Mouse (Mus musculus) hindbrain, embryonic 16.5 days (tissue): ENCODE measurements around the gene Kif3a. TPM values are rescaled to one million over a fixed set of nuclear protein-coding genes. Genes with fewer than 3 reads are reported as not detected.

Experiments used
- ATAC-seq: fragments of 200-750 bp; cut with Nextera tagmentation; 2 replicates; pipeline ENCODE4 v1.8.0; 2017; ENCODE audit warnings: moderate TSS enrichment, moderate library complexity
- H3K27ac ChIP-seq: fragments of 300-500 bp; sonication (generic); 2 replicates; pipeline ENCODE4 v1.5.1; 2014; ENCODE audit warnings: low read depth, mild to moderate bottlenecking, control low read depth, low read length, moderate library complexity
- H3K27me3 ChIP-seq: fragments of 300-500 bp; sonication (generic); replicated peaks from 2 replicates; pipeline ENCODE4 v1.6.1; 2014; ENCODE audit warnings: low read length; ENCODE audit not compliant: control insufficient read depth, insufficient read depth
- H3K36me3 ChIP-seq: fragments of 300-500 bp; sonication (generic); 2 replicates; pipeline ENCODE4 v1.6.1; 2014; ENCODE audit warnings: mild to moderate bottlenecking, low read length, moderate library complexity, mixed read lengths; ENCODE audit not compliant: control insufficient read depth, insufficient read depth
- H3K4me1 ChIP-seq: fragments of 300-500 bp; sonication (generic); 2 replicates; pipeline ENCODE4 v1.6.1; 2014; ENCODE audit warnings: low read depth, low read length; ENCODE audit not compliant: control insufficient read depth, insufficient read depth
- H3K4me2 ChIP-seq: fragments of 300-500 bp; sonication (generic); 2 replicates; pipeline ENCODE4 v1.6.1; 2014; ENCODE audit warnings: mild to moderate bottlenecking, low read length, control low read depth, moderate library complexity
- H3K4me3 ChIP-seq: fragments of 300-500 bp; sonication (generic); 2 replicates; pipeline ENCODE4 v1.5.1; 2014; ENCODE audit warnings: mild to moderate bottlenecking, low read length, control low read depth, moderate library complexity
- H3K9ac ChIP-seq: fragments of 300-500 bp; sonication (generic); 2 replicates; pipeline ENCODE4 v1.6.1; 2014; ENCODE audit warnings: low read depth, mild to moderate bottlenecking, control low read depth, low read length, moderate library complexity
- H3K9me3 ChIP-seq: fragments of 300-500 bp; sonication (generic); 2 replicates; pipeline ENCODE4 v1.6.1; 2014; ENCODE audit warnings: mild to moderate bottlenecking, low read length, moderate library complexity; ENCODE audit not compliant: control insufficient read depth
- WGBS: fragments of 180-500 bp; shearing (Covaris S2); extraction: QIAGEN DNeasy Blood & Tissue Kit; methylation state at CpG from one replicate; pipeline ENCODE4 v1.1.7; 2014; 5-methylcytosine and 5-hydroxymethylcytosine counted together
- polyA plus RNA-seq: library from polyadenylated mRNA; unstranded; fragments of >200 nt; fragmentation: Nextera tagmentation; extraction: Ambion mirVana; gene quantifications from 2 replicates; pipeline ENCODE4 v1.2.1, GENCODE M21; 2015

Gene Kif3a
- polyA plus RNA-seq, 1 experiment from 2014 or later, result 352 TPM

DNA sequence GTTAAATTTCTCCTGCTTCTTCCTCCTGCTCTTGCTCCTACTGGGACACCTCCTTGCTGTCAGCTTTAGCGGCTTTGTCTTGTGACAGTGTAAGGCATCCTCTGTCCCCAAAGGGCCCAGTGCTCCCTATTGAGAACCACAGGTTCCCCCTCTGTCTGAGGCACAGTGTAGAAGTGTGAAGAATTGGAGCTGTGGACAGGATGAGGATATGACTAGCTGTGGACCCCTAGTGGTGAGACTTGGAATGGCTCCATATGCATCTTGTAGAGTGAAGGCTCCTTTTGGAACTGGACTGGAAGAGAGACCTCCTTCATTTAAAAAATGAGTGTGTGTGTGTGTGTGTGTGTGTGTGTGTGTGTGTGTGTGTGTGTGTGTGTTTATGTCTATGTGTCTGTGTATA, 60.7 kb downstream of the Kif3a start:
- Histone ChIP-seq H3K27me3 (no peaks in the 10 kb centered on the region), H3K4me2 (no peak overlapping the region), H3K36me3 (no peaks in the 10 kb centered on the region), H3K27ac (no peak overlapping the region), H3K4me1 (no peaks in the 10 kb centered on the region), H3K4me3 (no peak overlapping the region), H3K9ac (no peak overlapping the region), H3K9me3 (no peaks in the 10 kb centered on the region)
- 6% methylated on average over 1 of the region's 1 CpGs for WGBS
- no peak; the same call in 1 of the 2 replicates for ATAC-seq

DNA sequence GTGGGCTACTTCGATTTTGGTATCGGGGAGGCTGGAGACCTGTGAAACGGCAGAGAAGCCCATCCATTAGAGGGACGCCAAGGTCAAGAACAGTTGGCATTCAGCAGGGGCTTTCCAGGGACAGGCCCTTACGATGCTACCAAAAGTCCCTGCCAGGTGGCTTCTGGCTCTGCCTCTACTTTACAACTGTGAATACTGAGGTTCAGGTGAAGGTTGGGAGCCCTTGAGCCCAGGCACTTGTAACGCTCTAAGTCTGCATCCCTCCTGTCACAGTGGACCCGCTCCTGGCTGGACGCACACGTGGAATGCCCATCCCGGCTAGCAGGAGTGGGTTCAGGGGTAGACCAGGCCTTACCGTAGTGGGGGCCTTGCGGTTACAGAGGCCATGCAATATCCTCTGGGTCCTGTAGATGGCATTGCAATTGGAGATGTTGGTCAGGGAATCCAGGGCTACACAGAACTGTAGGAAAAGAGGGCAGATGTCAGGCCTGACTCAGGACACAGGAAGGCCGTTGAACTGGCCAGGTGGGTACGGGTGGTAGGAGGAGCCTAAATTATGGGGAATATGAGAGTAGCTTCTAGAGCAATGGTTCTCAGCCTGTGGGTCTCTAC, 65.0 kb downstream of the Kif3a start:
- Histone ChIP-seq H3K27ac (no peak overlapping the region), H3K36me3 (no peaks in the 10 kb centered on the region), H3K4me3 (no peak overlapping the region), H3K4me1 (peaks cover 10% of the 10 kb centered on the region), H3K27me3 (peaks cover 6% of the 10 kb centered on the region; the same call in 1 of the 2 replicates), H3K9ac (no peak overlapping the region), H3K4me2 (no peak overlapping the region), H3K9me3 (no peaks in the 10 kb centered on the region)
- whole genome bisulfite sequencing, result 67% methylated on average over 14 of the region's 14 CpGs
- ATAC-seq, result no peak

DNA sequence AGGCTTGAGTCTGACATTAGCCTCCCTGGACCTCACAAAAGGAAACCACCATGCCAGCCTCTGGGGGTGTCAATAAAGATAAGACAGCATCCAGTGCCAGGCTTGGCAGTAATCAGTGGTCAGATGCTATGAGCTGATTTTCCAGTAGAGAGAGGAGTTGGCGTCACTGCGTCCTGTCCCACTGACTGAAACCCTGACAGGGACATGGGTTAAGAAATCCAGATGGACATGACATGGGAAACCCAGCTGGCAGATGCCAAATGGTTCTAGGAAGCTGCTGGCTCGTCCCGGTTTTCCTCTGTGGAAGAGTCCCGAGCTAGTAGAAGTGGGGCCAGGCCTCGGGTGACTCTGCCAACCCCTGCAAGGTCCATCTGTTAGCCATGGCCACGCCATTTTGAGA, 66.5 kb downstream of the Kif3a start:
- Histone ChIP-seq H3K4me2 (no peak overlapping the region), H3K27me3 (peaks cover 9% of the 10 kb centered on the region), H3K27ac (no peak overlapping the region), H3K36me3 (no peaks in the 10 kb centered on the region), H3K4me1 (peaks cover 12% of the 10 kb centered on the region), H3K4me3 (no peak overlapping the region), H3K9ac (no peak overlapping the region), H3K9me3 (no peaks in the 10 kb centered on the region)
- no peak for ATAC-seq
- WGBS, result 72% methylated on average over 7 of the region's 7 CpGs

DNA sequence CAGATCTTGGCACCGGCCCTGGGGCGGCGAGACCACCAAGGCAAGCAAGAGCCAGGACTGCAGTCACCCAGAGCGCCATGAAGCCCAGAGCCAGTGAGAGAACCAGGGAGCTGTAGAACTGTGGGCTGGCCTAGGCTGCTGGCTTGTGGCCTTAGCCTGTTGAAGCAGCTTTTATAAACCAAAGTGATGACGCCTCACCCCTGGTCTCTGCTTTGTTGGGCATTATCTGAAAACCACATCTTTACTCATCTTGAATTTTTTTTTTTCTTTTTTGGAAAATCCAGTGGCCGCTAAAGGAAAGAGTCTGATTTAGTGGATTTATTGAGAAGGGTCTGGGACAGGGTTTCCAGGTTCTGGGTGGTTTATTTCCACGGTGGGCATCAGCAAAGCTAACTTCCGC, 67.4 kb downstream of the Kif3a start, which contains the start of gene Il13:
TSS of gene Il13 (minus strand) at position 147 of the 400 bp plus-strand sequence.
- H3K27ac ChIP-seq, result no peak within 1 kb of the TSS
- H3K4me3 ChIP-seq, result no peak within 1 kb of the TSS
- H3K9me3 ChIP-seq, result no peaks in the 10 kb centered on the region
- no peak within 1 kb of the TSS for H3K9ac ChIP-seq
- H3K27me3 ChIP-seq, result peaks cover 9% of the 10 kb centered on the region
- no peaks in the 10 kb centered on the region for H3K36me3 ChIP-seq
- WGBS, result 91% methylated on average over 8 of the region's 8 CpGs
- no peak within 1 kb of the TSS for H3K4me2 ChIP-seq
- H3K4me1 ChIP-seq, result peaks cover 12% of the 10 kb centered on the region
- no peak for ATAC-seq

DNA sequence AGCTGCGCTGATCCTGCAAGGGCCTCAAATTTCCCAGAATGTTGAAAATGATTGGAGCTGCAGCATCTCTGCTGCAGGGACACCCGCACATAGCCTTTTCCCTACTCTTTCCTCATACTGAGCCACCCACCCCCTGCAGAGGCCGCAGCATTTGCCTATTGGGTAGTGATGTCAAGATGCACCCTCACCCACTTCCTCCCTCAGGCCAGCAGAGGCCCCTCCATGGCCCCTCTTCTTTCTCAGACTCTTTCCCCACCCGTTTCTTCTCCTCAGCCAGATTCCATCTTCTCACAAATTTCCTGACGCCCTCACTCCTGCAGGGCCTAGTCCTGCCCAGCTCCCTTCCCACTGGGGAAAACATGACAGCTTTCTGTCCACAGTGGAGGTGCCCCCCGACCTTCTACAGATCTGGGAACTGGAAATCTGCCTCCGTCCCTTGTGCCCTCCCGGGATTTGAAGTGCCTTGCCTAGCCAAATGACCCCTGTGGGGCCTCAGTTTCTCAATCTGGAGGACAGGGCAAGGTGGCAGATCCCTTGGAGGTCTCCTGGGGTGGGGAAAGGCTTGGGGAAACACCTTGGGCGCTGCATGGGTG, 68.5 kb downstream of the Kif3a start:
- H3K9ac ChIP-seq, result peak overlapping the region; percentile 55
- no peak overlapping the region for H3K27ac ChIP-seq
- peak overlapping the region; percentile 35 for H3K4me3 ChIP-seq
- WGBS, result 36% methylated on average over 9 of the region's 9 CpGs
- no peaks in the 10 kb centered on the region for H3K9me3 ChIP-seq
- H3K36me3 ChIP-seq, result no peaks in the 10 kb centered on the region
- H3K27me3 ChIP-seq, result peaks cover 9% of the 10 kb centered on the region
- H3K4me1 ChIP-seq, result peaks cover 12% of the 10 kb centered on the region
- ATAC-seq, result no peak
- peak overlapping the region; percentile 79 for H3K4me2 ChIP-seq

- peaks cover 9% of the 10 kb centered on the region for H3K27me3 ChIP-seq
- H3K4me1 ChIP-seq, result peaks cover 12% of the 10 kb centered on the region
- H3K9ac ChIP-seq, result peak overlapping the region; percentile 55
- ATAC-seq, result no peak
- peak overlapping the region; percentile 79 for H3K4me2 ChIP-seq
- H3K36me3 ChIP-seq, result no peaks in the 10 kb centered on the region
- H3K4me3 ChIP-seq, result peak overlapping the region; percentile 35
- WGBS, result 2% methylated on average over 25 of the region's 40 CpGs
- no peaks in the 10 kb centered on the region for H3K9me3 ChIP-seq
- H3K27ac ChIP-seq, result no peak overlapping the region
These were observed 69.0 kb downstream of the Kif3a start for GRCm38 (mm10) chr11:53636183-53636646.

GRCm38 (mm10) chr11:53637046-53637802, 70.0 kb downstream of the Kif3a start:
- Histone ChIP-seq H3K27ac (no peak overlapping the region), H3K9me3 (no peaks in the 10 kb centered on the region), H3K9ac (no peak overlapping the region), H3K27me3 (peaks cover 9% of the 10 kb centered on the region), H3K4me1 (peaks cover 12% of the 10 kb centered on the region), H3K4me2 (no peak overlapping the region), H3K36me3 (no peaks in the 10 kb centered on the region), H3K4me3 (no peak overlapping the region)
- ATAC-seq, result no peak
- WGBS, result 20% methylated on average over 21 of the region's 21 CpGs

DNA sequence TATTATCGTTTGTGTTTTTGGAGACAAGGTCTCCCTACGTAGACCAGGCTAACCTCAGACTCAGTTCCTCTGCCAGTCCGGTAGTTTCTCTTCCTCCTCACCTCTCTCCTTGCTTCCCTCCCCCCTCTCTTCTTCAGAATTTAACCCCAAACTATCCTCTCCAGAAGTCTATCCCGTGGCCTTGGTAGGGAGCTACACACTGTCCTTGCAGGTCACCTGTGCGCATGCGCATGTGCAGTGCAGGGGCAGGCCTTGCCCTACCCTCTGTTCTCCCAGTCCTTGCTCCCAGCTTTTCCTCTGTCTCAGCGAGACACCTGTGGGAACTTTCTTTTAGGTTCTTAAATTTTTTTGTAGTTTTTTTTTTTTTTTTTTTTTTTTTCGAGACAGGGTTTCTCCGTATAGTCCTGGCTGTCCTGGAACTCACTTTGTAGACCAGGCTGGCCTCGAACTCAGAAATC, 70.7 kb downstream of the Kif3a start:
- WGBS, result 83% methylated on average over 10 of the region's 10 CpGs
- H3K36me3 ChIP-seq, result no peaks in the 10 kb centered on the region
- H3K4me2 ChIP-seq, result no peak overlapping the region
- no peak overlapping the region for H3K27ac ChIP-seq
- H3K4me1 ChIP-seq, result peaks cover 12% of the 10 kb centered on the region
- H3K27me3 ChIP-seq, result peaks cover 9% of the 10 kb centered on the region
- no peaks in the 10 kb centered on the region for H3K9me3 ChIP-seq
- no peak overlapping the region for H3K4me3 ChIP-seq
- ATAC-seq, result no peak
- no peak overlapping the region for H3K9ac ChIP-seq

DNA sequence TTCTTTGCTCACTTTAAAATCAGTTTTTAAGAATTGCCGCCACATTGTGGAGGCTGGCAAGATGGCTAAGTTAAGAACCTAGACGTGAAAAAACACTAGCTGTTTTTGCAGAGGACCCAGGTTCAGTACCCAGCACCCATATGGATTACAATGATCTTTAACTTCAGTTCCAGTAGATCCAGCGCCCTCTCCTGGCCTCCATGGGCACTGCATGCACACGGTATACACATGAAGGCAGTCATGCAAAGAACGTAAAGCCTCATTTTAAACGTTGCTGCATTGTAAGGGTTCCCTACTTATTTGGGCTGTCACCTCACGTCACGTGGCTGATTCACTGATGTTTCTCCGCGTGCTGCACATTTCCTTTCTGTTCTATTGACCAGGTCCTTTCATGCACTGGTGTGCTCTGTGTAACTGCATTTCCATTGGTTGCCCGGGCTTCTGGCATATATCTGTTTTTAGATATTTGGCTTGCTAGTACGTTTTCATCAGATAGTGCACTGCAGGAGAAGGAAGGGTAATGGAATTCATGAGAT, 75.6 kb downstream of the Kif3a start:
- no peaks in the 10 kb centered on the region for H3K36me3 ChIP-seq
- no peak overlapping the region for H3K4me2 ChIP-seq
- H3K27ac ChIP-seq, result no peak overlapping the region
- ATAC-seq, result no peak
- no peaks in the 10 kb centered on the region for H3K9me3 ChIP-seq
- no peaks in the 10 kb centered on the region for H3K4me1 ChIP-seq
- H3K4me3 ChIP-seq, result no peak overlapping the region
- H3K27me3 ChIP-seq, result peaks cover 1% of the 10 kb centered on the region; the same call in 1 of the 2 replicates
- no peak overlapping the region for H3K9ac ChIP-seq
- 79% methylated on average over 12 of the region's 12 CpGs for WGBS
